Mouse (Mus musculus) brown adipose tissue, adult 24 weeks (tissue): ENCODE measurements around the gene Fmnl3. TPM values are rescaled to one million over a fixed set of nuclear protein-coding genes. Genes with fewer than 3 reads are reported as not detected.

ENCODE experiments used
- H3K27ac ChIP-seq: fragments of 200-500 bp; replicated peaks from 2 replicates; pipeline ENCODE4 v1.5.1; 2012; ENCODE audit warnings: low read depth, mild to moderate bottlenecking, low read length
- H3K4me1 ChIP-seq: fragments of 200-500 bp; 2 replicates; pipeline ENCODE4 v1.6.1; 2012; ENCODE audit warnings: low read length, mixed read lengths; ENCODE audit not compliant: control insufficient read depth, insufficient read depth, insufficient read length
- H3K4me3 ChIP-seq: fragments of 200-500 bp; 2 replicates; pipeline ENCODE4 v1.5.1; 2012; ENCODE audit warnings: low read depth, mild to moderate bottlenecking, low read length, moderate library complexity; ENCODE audit not compliant: insufficient read depth
- polyA plus RNA-seq: library from polyadenylated mRNA; stranded (reverse); fragments of >200 nt; gene quantifications from 2 replicates; pipeline ENCODE4 v1.2.4, GENCODE M21; 2012; ENCODE audit not compliant: missing spikeins, insufficient read depth, insufficient read length

The Fmnl3 gene
- polyA plus RNA-seq, 1 experiment, result 3.6 TPM

GRCm38 (mm10) chr15:99324151-99324550 lies 46.1 kb downstream of the Fmnl3 start:
- peak overlapping the region; percentile 69 for H3K27ac ChIP-seq
- H3K4me3 ChIP-seq, result no peak overlapping the region
- H3K4me1 ChIP-seq, result peaks cover 32% of the 10 kb centered on the region

- peak overlapping the region; percentile 58 for H3K27ac ChIP-seq
- no peak overlapping the region for H3K4me3 ChIP-seq
- H3K4me1 ChIP-seq, result peaks cover 49% of the 10 kb centered on the region
Observed at GRCm38 (mm10) chr15:99320978-99321377, 49.3 kb downstream of the Fmnl3 start.

- H3K4me1 ChIP-seq, result peaks cover 43% of the 10 kb centered on the region
- peak overlapping the region; percentile 84 for H3K27ac ChIP-seq
Observed at GRCm38 (mm10) chr15:99320168-99320674, 50.1 kb downstream of the Fmnl3 start.

GRCm38 (mm10) chr15:99319411-99319871 lies 50.8 kb downstream of the Fmnl3 start:
- peak overlapping the region; percentile 84 for H3K27ac ChIP-seq

More at GRCm38 (mm10) chr15:99320168-99320674, 50.1 kb downstream of the Fmnl3 start:
- H3K4me3 ChIP-seq, result no peak overlapping the region

GRCm38 (mm10) chr15:99318861-99319410 lies 51.3 kb downstream of the Fmnl3 start:
- Histone ChIP-seq H3K27ac (peak overlapping the region; percentile 84), H3K4me3 (no peak overlapping the region), H3K4me1 (peaks cover 44% of the 10 kb centered on the region)

More at GRCm38 (mm10) chr15:99319411-99319871, 50.8 kb downstream of the Fmnl3 start:
- H3K4me1 ChIP-seq, result peaks cover 42% of the 10 kb centered on the region
- H3K4me3 ChIP-seq, result no peak overlapping the region

- Histone ChIP-seq H3K4me3 (no peak overlapping the region), H3K4me1 (peaks cover 46% of the 10 kb centered on the region), H3K27ac (peak overlapping the region; percentile 84)
Observed at GRCm38 (mm10) chr15:99318071-99318470, 52.2 kb downstream of the Fmnl3 start.

- Histone ChIP-seq H3K27ac (peak overlapping the region; percentile 84), H3K4me1 (peaks cover 46% of the 10 kb centered on the region), H3K4me3 (no peak overlapping the region)
Observed at GRCm38 (mm10) chr15:99317267-99317651, 53.0 kb downstream of the Fmnl3 start.

- Histone ChIP-seq H3K4me1 (peaks cover 46% of the 10 kb centered on the region), H3K4me3 (no peak overlapping the region), H3K27ac (peak overlapping the region; percentile 84)
Observed at GRCm38 (mm10) chr15:99316314-99317266, 53.7 kb downstream of the Fmnl3 start.

GRCm38 (mm10) chr15:99314891-99315290 lies 55.4 kb downstream of the Fmnl3 start:
- H3K4me1 ChIP-seq, result peaks cover 36% of the 10 kb centered on the region
- peak overlapping the region; percentile 91; the same call in 1 of the 2 replicates for H3K27ac ChIP-seq
- no peak overlapping the region for H3K4me3 ChIP-seq

GRCm38 (mm10) chr15:99310617-99311016 lies 59.7 kb downstream of the Fmnl3 start:
- no peak overlapping the region for H3K27ac ChIP-seq
- H3K4me3 ChIP-seq, result no peak overlapping the region
- H3K4me1 ChIP-seq, result peaks cover 14% of the 10 kb centered on the region

GRCm38 (mm10) chr15:99309549-99309948 lies 60.7 kb downstream of the Fmnl3 start:
- Histone ChIP-seq H3K4me3 (no peak overlapping the region), H3K27ac (no peak overlapping the region), H3K4me1 (peaks cover 8% of the 10 kb centered on the region)

GRCm38 (mm10) chr15:99307476-99307875 lies 62.8 kb downstream of the Fmnl3 start:
- Histone ChIP-seq H3K27ac (no peak overlapping the region), H3K4me1 (no peaks in the 10 kb centered on the region), H3K4me3 (no peak overlapping the region)

- H3K4me1 ChIP-seq, result no peaks in the 10 kb centered on the region
- peak overlapping the region; percentile 82; the same call in 1 of the 2 replicates for H3K4me3 ChIP-seq
- no peak overlapping the region for H3K27ac ChIP-seq
Observed at GRCm38 (mm10) chr15:99296213-99296612, 74.1 kb downstream of the Fmnl3 start.

GRCm38 (mm10) chr15:99295484-99295981 lies 74.7 kb downstream of the Fmnl3 start, which contains the start of gene Fam186b:
Fam186b (minus strand) TSS chr15:99295888.
- Histone ChIP-seq H3K4me3 (peak within 1 kb of the TSS; percentile 82), H3K4me1 (no peaks in the 10 kb centered on the region), H3K27ac (peak within 1 kb of the TSS; percentile 23)

- H3K4me3 ChIP-seq, result peak within 1 kb of the TSS; percentile 82
- H3K4me1 ChIP-seq, result no peaks in the 10 kb centered on the region
- H3K27ac ChIP-seq, result peak within 1 kb of the TSS; percentile 23
Observed at GRCm38 (mm10) chr15:99294813-99295374, 75.4 kb downstream of the Fmnl3 start, which contains the start of gene Prpf40b. Prpf40b (plus strand) TSS chr15:99295087.
